Mouse (Mus musculus) G1E (cell line): ENCODE data around the gene Tnfrsf17. TPM values are rescaled to one million over a fixed set of nuclear protein-coding genes. Genes with fewer than 3 reads are reported as not detected.
"Not testable (repeated sequence)": the region's sequence is repeated elsewhere in the genome, so short reads cannot be mapped to it uniquely, and the experiment has no call there.

Source experiments
- ATAC-seq: 2 replicates; pipeline ENCODE4 v1.8.0; 2016; ENCODE audit warnings: mild to moderate bottlenecking; ENCODE audit not compliant: insufficient number of reproducible peaks, poor library complexity, low FRiP score, severe bottlenecking; ENCODE audit errors: extremely low read depth
- DNase-seq: peaks from one replicate; pipeline ENCODE4 v3.0.0; 2012; ENCODE audit warnings: low spot score
- H3K27me3 ChIP-seq: 2 replicates; pipeline ENCODE4 v1.6.1; 2012; ENCODE audit warnings: mild to moderate bottlenecking, low read length, inconsistent platforms; ENCODE audit not compliant: insufficient read depth
- H3K36me3 ChIP-seq: replicated peaks from 2 replicates; pipeline ENCODE3; 2012; ENCODE audit warnings: mild to moderate bottlenecking, inconsistent platforms
- H3K4me1 ChIP-seq: 2 replicates; pipeline ENCODE4 v1.6.1; 2012; ENCODE audit warnings: low read depth, low read length, inconsistent platforms, mixed read lengths; ENCODE audit not compliant: insufficient read depth
- H3K4me3 ChIP-seq: 2 replicates; pipeline ENCODE4 v1.5.1; 2012; ENCODE audit warnings: low read depth, mild to moderate bottlenecking, inconsistent platforms, low read length, moderate library complexity, mixed read lengths
- H3K9me3 ChIP-seq: replicated peaks from 2 replicates; pipeline ENCODE4 v1.6.1; 2012; ENCODE audit warnings: inconsistent platforms
- CTCF ChIP-seq: IDR thresholded peaks from 2 replicates; pipeline ENCODE4 v1.5.1; 2012; ENCODE audit warnings: low read depth, low read length, inconsistent platforms, mixed read lengths
- GATA1 ChIP-seq: IDR thresholded peaks from 2 replicates; pipeline ENCODE4 v1.6.1; 2012; ENCODE audit warnings: borderline replicate concordance, low read length, inconsistent platforms, mixed read lengths
- GATA2 ChIP-seq: IDR thresholded peaks from 2 replicates; pipeline ENCODE4 v1.6.1; 2012; ENCODE audit warnings: low read depth, low read length, inconsistent platforms, borderline replicate concordance
- POLR2AphosphoS5 ChIP-seq: IDR thresholded peaks from 2 replicates; pipeline ENCODE4 v1.6.1; 2012; ENCODE audit warnings: low read depth, low read length, inconsistent platforms; ENCODE audit not compliant: insufficient replicate concordance
- TAL1 ChIP-seq: conservative IDR thresholded peaks from 2 replicates; pipeline ENCODE4 v1.6.1; 2012; ENCODE audit warnings: low read depth, low read length, inconsistent platforms, mixed read lengths
- polyA plus RNA-seq: library from polyadenylated mRNA; stranded (reverse); fragments of >175 nt; gene quantifications from 2 replicates; pipeline ENCODE4 v1.2.3, GENCODE M21; 2012
- total RNA-seq, 2 experiments: library from RNA; stranded (forward) in 1 of 2; stranded (reverse) in 1 of 2; fragments of 200-1000 nt in 1 of 2; fragments of >200 nt in 1 of 2; fragmentation: Nextera tagmentation in 1 of 2; gene quantifications; 2 replicates each; pipeline ENCODE4 v1.2.3; 2014 to 2017

Gene Tnfrsf17
- total and polyA plus RNA-seq, 3 experiments: not detected

GRCm38 (mm10) chr16:11359919-11360318, 46.3 kb downstream of the Tnfrsf17 start:
- H3K27me3 ChIP-seq: no peaks in the 10 kb centered on the region; the same call in 1 of the 2 replicates
- no peaks in the 10 kb centered on the region for H3K4me1 ChIP-seq
- DNase-seq: no peak
- H3K9me3 ChIP-seq: no peaks in the 10 kb centered on the region
- peaks cover 3% of the 10 kb centered on the region for H3K36me3 ChIP-seq
- ATAC-seq: no peak
- TF ChIP-seq GATA1 (no peak), CTCF (no peak), POLR2AphosphoS5 (no peak), GATA2 (no peak), TAL1 (no peak)
- no peak overlapping the region for H3K4me3 ChIP-seq

GRCm38 (mm10) chr16:11360576-11360975, 47.0 kb downstream of the Tnfrsf17 start:
- not testable (repeated sequence) for DNase-seq, ATAC-seq, H3K9me3 ChIP-seq

GRCm38 (mm10) chr16:11365626-11366025, 52.0 kb downstream of the Tnfrsf17 start:
- Histone ChIP-seq H3K27me3 (no peaks in the 10 kb centered on the region), H3K9me3 (no peaks in the 10 kb centered on the region), H3K4me1 (peaks cover 22% of the 10 kb centered on the region), H3K36me3 (peaks cover 11% of the 10 kb centered on the region), H3K4me3 (no peak overlapping the region)
- no peak for TF ChIP-seq GATA1
- TF ChIP-seq POLR2AphosphoS5: no peak
- TF ChIP-seq GATA2: no peak
- TF ChIP-seq TAL1: no peak
- no peak for TF ChIP-seq CTCF
- ATAC-seq (no peak), DNase-seq (no peak)

More at GRCm38 (mm10) chr16:11360576-11360975, 47.0 kb downstream of the Tnfrsf17 start:
- not testable (repeated sequence) for H3K4me3 ChIP-seq, H3K4me1 ChIP-seq, H3K36me3 ChIP-seq, H3K27me3 ChIP-seq

GRCm38 (mm10) chr16:11366851-11367250, 53.2 kb downstream of the Tnfrsf17 start:
- Histone ChIP-seq H3K4me1 (peaks cover 25% of the 10 kb centered on the region), H3K4me3 (no peak overlapping the region), H3K9me3 (no peaks in the 10 kb centered on the region), H3K36me3 (peaks cover 14% of the 10 kb centered on the region), H3K27me3 (no peaks in the 10 kb centered on the region)
- no peak for DNase-seq
- ATAC-seq: no peak
- no peak for TF ChIP-seq TAL1
- no peak for TF ChIP-seq GATA1
- TF ChIP-seq POLR2AphosphoS5: no peak
- TF ChIP-seq GATA2: no peak
- TF ChIP-seq CTCF: no peak

GRCm38 (mm10) chr16:11368412-11368811, 54.8 kb downstream of the Tnfrsf17 start:
- Histone ChIP-seq H3K4me1 (peaks cover 25% of the 10 kb centered on the region), H3K27me3 (no peaks in the 10 kb centered on the region), H3K36me3 (peaks cover 15% of the 10 kb centered on the region), H3K4me3 (no peak overlapping the region), H3K9me3 (no peaks in the 10 kb centered on the region)
- TF ChIP-seq GATA2: no peak
- TF ChIP-seq TAL1: no peak
- TF ChIP-seq POLR2AphosphoS5: no peak
- no peak for TF ChIP-seq CTCF
- no peak for TF ChIP-seq GATA1
- ATAC-seq: no peak
- DNase-seq: no peak

GRCm38 (mm10) chr16:11369162-11369561, 55.5 kb downstream of the Tnfrsf17 start:
- Histone ChIP-seq H3K9me3 (no peaks in the 10 kb centered on the region), H3K27me3 (no peaks in the 10 kb centered on the region), H3K4me1 (peaks cover 25% of the 10 kb centered on the region), H3K36me3 (peaks cover 15% of the 10 kb centered on the region), H3K4me3 (no peak overlapping the region)
- no peak for ATAC-seq
- no peak for TF ChIP-seq CTCF
- no peak for TF ChIP-seq TAL1
- no peak for TF ChIP-seq GATA2
- no peak for TF ChIP-seq POLR2AphosphoS5
- no peak for TF ChIP-seq GATA1
- DNase-seq: no peak

- Histone ChIP-seq H3K4me1 (peaks cover 25% of the 10 kb centered on the region), H3K27me3 (no peaks in the 10 kb centered on the region), H3K9me3 (no peaks in the 10 kb centered on the region), H3K4me3 (no peak overlapping the region), H3K36me3 (peaks cover 15% of the 10 kb centered on the region)
- peak; percentile 86 for ATAC-seq
- DNase-seq: peak; percentile 21
- no peak for TF ChIP-seq GATA1
These were observed 56.0 kb downstream of the Tnfrsf17 start for GRCm38 (mm10) chr16:11369642-11370041.

Other genes with a start within 250 kb of the Tnfrsf17 start
- not detected in 2 replicates for gene Litaf, start 247.7 kb upstream of the Tnfrsf17 start, total RNA-seq (2014; fragmentation: Nextera tagmentation)
- 0.17 and 0.87 TPM in 2 replicates for gene Litaf, start 247.7 kb upstream of the Tnfrsf17 start, total RNA-seq (2017)
- 0.13 and 0.22 TPM in 2 replicates for gene Litaf, start 247.7 kb upstream of the Tnfrsf17 start, polyA plus RNA-seq
- gene Txndc11, start 179.2 kb upstream of the Tnfrsf17 start, total RNA-seq (2014; fragmentation: Nextera tagmentation): 29.9 and 43.3 TPM in 2 replicates
- gene Txndc11, start 179.2 kb upstream of the Tnfrsf17 start, total RNA-seq (2017): 23.7 and 27.0 TPM in 2 replicates
- gene Txndc11, start 179.2 kb upstream of the Tnfrsf17 start, polyA plus RNA-seq: 19.2 and 23.1 TPM in 2 replicates
- gene Zc3h7a, start 137.4 kb upstream of the Tnfrsf17 start, total RNA-seq (2014; fragmentation: Nextera tagmentation): 270 and 306 TPM in 2 replicates
- 228 and 262 TPM in 2 replicates for gene Zc3h7a, start 137.4 kb upstream of the Tnfrsf17 start, total RNA-seq (2017)
- gene Zc3h7a, start 137.4 kb upstream of the Tnfrsf17 start, polyA plus RNA-seq: 9.1 and 12.0 TPM in 2 replicates
- 229 and 276 TPM in 2 replicates for gene Rsl1d1, start 110.5 kb upstream of the Tnfrsf17 start, total RNA-seq (2014; fragmentation: Nextera tagmentation)
- gene Rsl1d1, start 110.5 kb upstream of the Tnfrsf17 start, total RNA-seq (2017): 224 and 269 TPM in 2 replicates
- 30.1 and 44.2 TPM in 2 replicates for gene Rsl1d1, start 110.5 kb upstream of the Tnfrsf17 start, polyA plus RNA-seq
- gene Gspt1, start 59.5 kb upstream of the Tnfrsf17 start, total RNA-seq (2014; fragmentation: Nextera tagmentation): 562 and 636 TPM in 2 replicates
- gene Gspt1, start 59.5 kb upstream of the Tnfrsf17 start, total RNA-seq (2017): 115 and 135 TPM in 2 replicates
- 196 and 274 TPM in 2 replicates for gene Gspt1, start 59.5 kb upstream of the Tnfrsf17 start, polyA plus RNA-seq
- gene Snx29, start 9.1 kb downstream of the Tnfrsf17 start, total RNA-seq (2014; fragmentation: Nextera tagmentation): 7.8 and 9.1 TPM in 2 replicates
- 14.0 and 18.0 TPM in 2 replicates for gene Snx29, start 9.1 kb downstream of the Tnfrsf17 start, total RNA-seq (2017)
- 3.9 and 4.4 TPM in 2 replicates for gene Snx29, start 9.1 kb downstream of the Tnfrsf17 start, polyA plus RNA-seq